Mouse (Mus musculus) G1E-ER4 (cell line): ENCODE measurements around the gene Numb. TPM values are rescaled to one million over a fixed set of nuclear protein-coding genes. Genes with fewer than 3 reads are reported as not detected.

Source experiments
- GATA1 ChIP-seq: IDR thresholded peaks from one replicate; pipeline ENCODE4 v1.8.0; 2012; ENCODE audit warnings: low read length, inconsistent platforms
- polyA plus RNA-seq: library from polyadenylated mRNA; stranded (reverse); fragments of >175 nt; gene quantifications from 2 replicates; pipeline ENCODE4 v1.2.3, GENCODE M21; 2012

Numb gene
- polyA plus RNA-seq, 1 experiment = 24.1 TPM

DNA sequence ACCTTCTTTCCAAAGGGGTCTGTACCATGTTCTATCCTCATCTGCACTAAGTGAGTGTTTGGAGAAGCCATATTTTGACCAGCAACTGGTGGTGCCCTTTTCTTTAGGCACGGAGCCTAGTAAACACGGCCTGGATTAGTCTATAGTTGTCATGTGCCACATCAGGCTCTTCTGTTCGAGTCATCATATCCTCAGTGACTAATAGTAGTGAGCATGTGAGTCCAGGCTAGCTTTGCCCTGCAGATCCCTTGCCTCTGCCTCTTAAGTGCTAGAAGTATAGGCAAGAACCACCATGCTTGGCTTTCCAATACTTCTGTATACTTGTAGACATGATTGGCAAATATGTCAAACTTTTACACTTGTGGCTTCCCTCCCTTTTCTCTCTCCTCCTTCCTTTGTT is 87.8 kb downstream of the Numb start:
- no peak for TF ChIP-seq GATA1

GRCm38 (mm10) chr12:83830424-83830823 is 91.3 kb downstream of the Numb start:
- TF ChIP-seq GATA1 = no peak

- no peak for TF ChIP-seq GATA1
Observed at GRCm38 (mm10) chr12:83816616-83817015, 105.1 kb downstream of the Numb start.

DNA sequence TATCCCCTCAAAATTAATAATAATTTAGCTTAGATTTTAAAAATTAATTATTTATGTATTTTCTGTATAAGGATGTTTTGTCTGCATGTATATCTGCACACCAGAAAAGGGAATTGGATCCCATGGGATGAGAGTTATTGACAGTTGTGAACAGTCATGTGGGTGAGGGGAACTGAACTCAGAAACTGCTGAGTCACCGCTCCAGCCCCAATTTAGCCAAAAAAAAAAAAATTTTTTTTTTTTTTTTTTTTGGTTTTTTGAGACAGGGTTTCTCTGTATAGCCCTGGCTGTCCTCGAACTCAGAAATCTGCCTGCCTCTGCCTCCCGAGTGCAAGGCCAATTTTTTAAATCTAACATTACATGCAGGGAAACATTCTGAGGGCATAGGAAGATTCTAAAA is 109.8 kb downstream of the Numb start:
- no peak for TF ChIP-seq GATA1

DNA sequence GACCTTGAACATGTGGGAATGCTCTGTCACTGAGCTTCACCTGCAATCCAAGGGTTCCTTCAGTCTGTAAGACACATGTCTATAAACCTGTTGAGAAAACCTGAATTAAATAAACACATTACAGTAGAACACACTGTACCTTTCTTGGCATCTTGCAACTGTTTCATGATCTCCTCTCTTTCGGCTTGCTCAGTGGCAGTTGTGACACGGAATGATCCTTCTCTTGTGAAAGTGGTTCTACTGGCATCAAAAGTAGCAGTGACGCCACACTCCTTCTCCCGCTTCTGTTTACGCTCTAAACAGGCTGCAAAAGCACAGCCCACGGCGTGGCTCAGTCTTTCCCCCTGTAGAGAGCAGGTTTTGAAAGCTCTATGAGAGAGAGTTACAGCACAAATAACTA is 118.1 kb downstream of the Numb start:
- TF ChIP-seq GATA1 = no peak

DNA sequence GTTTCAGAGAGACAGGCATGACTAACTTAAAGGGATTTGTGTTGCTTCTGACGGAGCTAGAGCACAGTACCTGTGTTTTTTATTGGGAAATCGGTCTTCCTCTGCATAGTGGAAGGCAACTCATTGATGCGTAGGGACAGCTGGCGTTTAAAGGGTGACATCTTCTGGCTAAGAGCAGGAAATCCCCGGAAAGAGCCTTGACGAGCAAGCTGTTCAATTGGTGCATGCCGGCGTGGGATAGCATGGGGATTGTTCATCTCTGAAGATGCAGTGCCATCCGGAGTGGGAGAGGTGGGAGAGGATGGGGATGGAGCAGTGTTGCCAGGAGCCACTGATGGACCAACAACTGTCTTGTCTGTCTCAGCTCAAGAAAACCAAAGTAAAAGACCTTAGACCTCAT is 120.8 kb downstream of the Numb start:
- no peak for TF ChIP-seq GATA1

- no peak for TF ChIP-seq GATA1
Observed at GRCm38 (mm10) chr12:83798313-83798712, 123.4 kb downstream of the Numb start.

- TF ChIP-seq GATA1 = no peak
Observed at GRCm38 (mm10) chr12:83795586-83795985, 126.1 kb downstream of the Numb start.

- TF ChIP-seq GATA1 = no peak
Observed at GRCm38 (mm10) chr12:83795051-83795450, 126.7 kb downstream of the Numb start.

GRCm38 (mm10) chr12:83792706-83793410 is 128.9 kb downstream of the Numb start:
- no peak for TF ChIP-seq GATA1

- TF ChIP-seq GATA1 = no peak
Observed at GRCm38 (mm10) chr12:83791737-83792136, 130.0 kb downstream of the Numb start.

GRCm38 (mm10) chr12:83790749-83791148 is 131.0 kb downstream of the Numb start:
- no peak for TF ChIP-seq GATA1

GRCm38 (mm10) chr12:83789781-83790140 is 132.0 kb downstream of the Numb start:
- TF ChIP-seq GATA1 = no peak

- no peak for TF ChIP-seq GATA1
Observed at GRCm38 (mm10) chr12:83789051-83789780, 132.5 kb downstream of the Numb start.

DNA sequence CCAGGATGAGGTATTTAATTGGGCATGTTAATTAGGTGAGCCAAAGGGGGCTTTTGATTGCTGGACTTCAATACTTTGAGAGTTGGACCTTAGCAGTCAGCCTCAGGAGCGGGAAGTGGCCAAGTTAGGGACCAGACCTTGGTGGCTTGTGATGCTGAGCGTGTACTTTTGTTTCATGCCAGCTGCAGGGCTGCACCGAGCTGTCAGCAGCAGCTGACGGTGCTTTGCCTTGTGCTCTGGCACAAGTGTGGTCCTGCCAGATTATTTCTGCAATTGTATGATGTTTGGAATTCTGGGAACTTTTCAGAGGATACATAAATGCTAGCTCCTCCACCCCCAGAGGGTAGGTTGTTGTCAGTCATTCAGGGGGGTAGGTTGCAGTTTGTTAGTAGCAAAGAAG is 136.4 kb downstream of the Numb start:
- TF ChIP-seq GATA1 = no peak

GRCm38 (mm10) chr12:83782669-83783068 is 139.1 kb downstream of the Numb start:
- no peak for TF ChIP-seq GATA1

GRCm38 (mm10) chr12:83781640-83782278 is 140.0 kb downstream of the Numb start:
- TF ChIP-seq GATA1 = no peak
